Mouse (Mus musculus): ENCODE results near the gene Hipk4. TPM values are rescaled to one million over a fixed set of nuclear protein-coding genes. Genes with fewer than 3 reads are reported as not detected.
A peak's percentile ranks its signal among the peaks of the same experiment; 100 is the strongest.

The Hipk4 gene
- under 1 TPM; 0.14 to 0.17 TPM for total RNA-seq (2021)

GRCm38 (mm10) chr7:27522967-27523366 lies at the start of gene Hipk4:
TSS of gene Hipk4 (plus strand) at chr7:27523267.
- intact Hi-C loops (cut with DNase I): no loop called here

GRCm38 (mm10) chr7:27473835-27474489 lies 49.1 kb upstream of the Hipk4 start:
- no peak for DNase-seq
- intact Hi-C loops (cut with DNase I): loop anchor here (2.0 to 5.0 kb wide), 2 partner anchors 17 to 117 kb away; partner anchors contain the start of genes Gm20479 and Shkbp1

More at GRCm38 (mm10) chr7:27522967-27523366, at the start of gene Hipk4:
- no peak for DNase-seq

GRCm38 (mm10) chr7:27474490-27474954 lies 48.5 kb upstream of the Hipk4 start:
- DNase-seq: peak; percentile 96 to 98
- intact Hi-C loops (cut with DNase I): loop anchor here (2.0 to 5.0 kb wide), 2 partner anchors 16 to 117 kb away; partner anchors contain the start of genes Gm20479 and Shkbp1

- intact Hi-C loops (cut with DNase I): loop anchor here (1.0 to 2.0 kb wide), 2 partner anchors 15 to 51 kb away; no protein-coding TSS in a partner anchor
- DNase-seq: no peak
Observed at GRCm38 (mm10) chr7:27475596-27475995, 47.5 kb upstream of the Hipk4 start.

- intact Hi-C loops (cut with DNase I): no loop called here
- no peak for DNase-seq
Observed at GRCm38 (mm10) chr7:27476098-27476635, 46.9 kb upstream of the Hipk4 start.

- intact Hi-C loops (cut with DNase I): no loop called here
- no peak for DNase-seq
Observed at GRCm38 (mm10) chr7:27478561-27478960, 44.5 kb upstream of the Hipk4 start.

GRCm38 (mm10) chr7:27479750-27480149 lies 43.3 kb upstream of the Hipk4 start:
- intact Hi-C loops (cut with DNase I): loop anchor here (10.0 kb wide), 1 partner anchor 315 kb away; the partner anchor contains the start of gene Egln2
- no peak for DNase-seq

GRCm38 (mm10) chr7:27480506-27480905 lies 42.6 kb upstream of the Hipk4 start:
- intact Hi-C loops (cut with DNase I): loop anchor here (10.0 kb wide), 1 partner anchor 316 kb away; the partner anchor contains the start of gene Egln2
- DNase-seq: no peak

GRCm38 (mm10) chr7:27480927-27481626 lies 42.0 kb upstream of the Hipk4 start:
- no peak for DNase-seq
- intact Hi-C loops (cut with DNase I): loop anchor here (10.0 kb wide), 1 partner anchor 316 kb away; the partner anchor contains the start of gene Egln2

- intact Hi-C loops (cut with DNase I): loop anchor here (10.0 kb wide), 1 partner anchor 317 kb away; the partner anchor contains the start of gene Egln2
Observed at GRCm38 (mm10) chr7:27481627-27481969, 41.5 kb upstream of the Hipk4 start.

GRCm38 (mm10) chr7:27483860-27484259 lies 39.2 kb upstream of the Hipk4 start:
- intact Hi-C loops (cut with DNase I): loop anchor here (10.0 kb wide), 1 partner anchor 319 kb away; the partner anchor contains the start of gene Egln2
- no peak for DNase-seq

More at GRCm38 (mm10) chr7:27481627-27481969, 41.5 kb upstream of the Hipk4 start:
- peak; percentile 88 to 89 for DNase-seq

GRCm38 (mm10) chr7:27486102-27486769 lies 36.8 kb upstream of the Hipk4 start:
- intact Hi-C loops (cut with DNase I): loop anchor here (10.0 kb wide), 1 partner anchor 321 kb away; the partner anchor contains the start of gene Egln2
- peak in 1 of 2 experiments; percentile 50 for DNase-seq

GRCm38 (mm10) chr7:27486770-27487697 lies 36.0 kb upstream of the Hipk4 start, which contains the start of gene Sertad1:
TSS of gene Sertad1 (plus strand) at chr7:27486910.
- peak; percentile 100 for DNase-seq
- intact Hi-C loops (cut with DNase I): loop anchor here (10.0 kb wide), 1 partner anchor 322 kb away; the partner anchor contains the start of gene Egln2

GRCm38 (mm10) chr7:27487740-27488268 lies 35.3 kb upstream of the Hipk4 start:
- DNase-seq: peak; percentile 49 to 51
- intact Hi-C loops (cut with DNase I): loop anchor here (10.0 kb wide), 1 partner anchor 323 kb away; the partner anchor contains the start of gene Egln2

- DNase-seq: no peak
- intact Hi-C loops (cut with DNase I): loop anchor here (10.0 kb wide), 1 partner anchor 325 kb away; the partner anchor contains the start of gene Egln2
Observed at GRCm38 (mm10) chr7:27489270-27489869, 33.7 kb upstream of the Hipk4 start.

- intact Hi-C loops (cut with DNase I): loop anchor here (2.0 kb wide), 1 partner anchor 15 kb away; no protein-coding TSS in a partner anchor
- DNase-seq: no peak
Observed at GRCm38 (mm10) chr7:27490227-27490542, 32.9 kb upstream of the Hipk4 start.

- intact Hi-C loops (cut with DNase I): loop anchor here (2.0 kb wide), 1 partner anchor 16 kb away; no protein-coding TSS in a partner anchor
- peak; percentile 92 to 96 for DNase-seq
Observed at GRCm38 (mm10) chr7:27490543-27491329, 32.3 kb upstream of the Hipk4 start.

All from heart, postnatal 36 days (tissue).